Mouse (Mus musculus) spleen, postnatal 4 days (tissue): ENCODE data around the gene Nip7.
A peak's percentile ranks its signal among the peaks of the same experiment; 100 is the strongest.
"Not testable (repeated sequence)": the region's sequence is repeated elsewhere in the genome, so short reads cannot be mapped to it uniquely, and the experiment has no call there.

ENCODE experiments used
- DNase-seq, 2 experiments: peaks; one replicate each; pipeline ENCODE4 v3.0.0; 2022; ENCODE audit warnings: low spot score in 2 of 2

The Nip7 gene

DNA sequence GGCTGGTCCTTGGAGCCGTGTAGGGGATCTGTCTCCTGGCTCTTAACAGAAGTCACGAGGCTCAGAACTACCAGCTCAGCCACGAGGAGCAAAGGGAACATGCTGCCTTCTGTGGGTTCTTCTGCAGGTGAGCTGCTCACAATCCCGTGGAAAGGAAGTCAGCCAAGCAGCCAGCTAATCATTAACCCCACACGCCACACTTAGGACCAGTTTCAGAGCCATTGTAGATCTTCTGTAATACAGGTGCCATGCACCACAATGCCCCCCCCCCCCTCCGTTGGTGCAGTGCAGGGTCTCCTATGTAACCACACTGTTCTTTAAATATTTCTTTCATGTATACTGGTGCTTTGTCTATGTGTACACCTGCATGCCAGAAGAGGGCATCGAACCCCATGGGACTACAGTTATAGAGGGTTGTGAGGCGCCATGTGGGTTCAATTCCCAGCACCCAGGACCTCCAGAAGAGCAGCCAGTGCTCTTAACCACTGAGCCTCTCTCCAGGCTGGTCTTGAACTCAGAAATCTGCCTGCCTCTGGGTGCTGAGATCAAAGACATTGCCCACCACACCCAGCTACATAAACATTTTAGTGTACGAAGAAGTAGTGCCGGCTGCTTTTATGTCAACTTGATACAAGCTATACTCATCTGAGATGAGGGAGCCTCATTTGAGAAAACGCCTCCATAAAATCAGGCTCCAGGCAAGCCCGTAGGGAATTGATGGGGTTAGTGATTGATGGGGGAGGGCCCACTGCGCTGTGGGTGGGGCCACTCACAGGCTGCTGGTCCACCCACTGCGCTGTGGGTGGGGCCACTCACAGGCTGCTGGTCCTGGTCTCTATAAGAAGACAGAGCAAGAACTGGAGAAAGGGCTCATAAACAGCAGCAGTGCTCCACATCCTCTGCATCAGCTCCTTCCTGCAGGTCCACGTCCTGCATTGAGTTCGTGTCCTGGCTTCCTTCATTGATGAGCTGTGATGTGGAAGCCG, 9.1 kb downstream of the Nip7 start, which contains the start of gene Tmed6:
TSS of gene Tmed6 (minus strand) at position 134 of the 986 bp plus-strand sequence.
- peak; percentile 49 to 69 for DNase-seq

DNA sequence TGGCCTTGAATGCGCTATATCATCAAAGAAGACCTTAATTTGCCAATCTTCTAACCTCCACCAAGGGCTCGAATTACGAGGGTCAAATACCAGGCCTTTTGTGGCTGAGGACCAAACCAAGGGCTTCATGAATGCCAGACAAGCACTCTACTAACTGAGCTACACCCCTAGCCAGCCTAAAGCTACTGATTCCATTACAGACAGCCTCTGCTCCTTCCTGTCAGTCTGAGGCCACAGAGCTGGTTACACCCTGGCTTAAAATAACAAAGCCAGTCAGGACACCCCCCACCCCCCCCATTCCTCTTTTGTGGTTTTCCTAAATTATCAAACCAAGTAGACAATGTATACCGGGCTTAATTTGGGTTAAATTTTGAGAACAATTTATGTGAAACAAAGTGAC, 17.0 kb downstream of the Nip7 start:
- no peak for DNase-seq

DNA sequence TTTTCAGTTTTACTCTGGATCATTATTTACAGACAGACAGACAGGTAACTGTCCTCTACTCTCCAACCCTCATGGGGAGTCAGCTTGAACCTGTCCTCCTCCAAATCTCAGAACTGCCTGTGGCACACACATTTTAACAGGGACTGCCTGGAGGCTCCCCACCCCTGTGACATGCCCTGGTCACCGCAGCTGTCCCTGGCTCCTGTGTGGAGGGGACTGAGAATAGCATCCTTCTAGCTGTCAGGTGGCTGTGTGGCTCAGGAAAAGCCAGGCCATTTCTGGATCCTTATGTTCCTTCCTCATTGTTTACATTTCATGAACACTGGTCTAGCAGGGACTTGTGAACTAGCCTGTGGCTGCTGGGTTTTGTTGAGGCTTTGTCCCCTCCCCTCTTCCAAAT, 17.5 kb downstream of the Nip7 start:
- DNase-seq, result no peak

DNA sequence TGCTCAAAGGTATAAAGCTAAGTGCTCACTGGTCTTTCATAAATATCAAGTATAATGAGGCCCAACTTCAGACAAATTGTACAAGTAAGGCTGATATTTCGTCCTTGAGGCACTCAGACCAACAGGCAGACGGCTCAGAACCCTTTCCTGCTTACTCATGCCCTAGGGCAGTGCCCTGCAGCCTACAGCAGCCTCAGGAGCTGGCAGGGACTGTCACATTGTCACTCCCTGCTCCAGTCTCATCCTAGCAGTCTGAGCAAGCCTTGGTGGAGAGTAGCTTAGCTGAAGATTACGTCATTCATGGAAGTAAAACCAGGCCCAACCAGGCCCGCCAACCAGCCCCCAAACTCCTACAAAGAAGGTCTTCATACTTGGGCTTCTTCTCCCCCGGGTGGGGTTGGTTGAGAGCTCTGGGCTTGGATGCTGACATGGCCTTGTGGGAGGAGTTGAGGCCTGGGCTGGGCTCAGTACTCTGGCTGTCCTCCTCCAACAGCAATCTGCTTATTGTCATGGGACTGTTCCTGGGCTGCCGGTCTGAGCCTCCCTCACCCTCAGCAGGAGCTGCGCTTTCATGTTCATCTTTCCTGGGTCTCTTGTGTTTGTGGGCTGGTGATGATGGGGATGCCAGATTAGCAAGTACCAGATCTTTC, 19.7 kb downstream of the Nip7 start:
- no peak for DNase-seq

DNA sequence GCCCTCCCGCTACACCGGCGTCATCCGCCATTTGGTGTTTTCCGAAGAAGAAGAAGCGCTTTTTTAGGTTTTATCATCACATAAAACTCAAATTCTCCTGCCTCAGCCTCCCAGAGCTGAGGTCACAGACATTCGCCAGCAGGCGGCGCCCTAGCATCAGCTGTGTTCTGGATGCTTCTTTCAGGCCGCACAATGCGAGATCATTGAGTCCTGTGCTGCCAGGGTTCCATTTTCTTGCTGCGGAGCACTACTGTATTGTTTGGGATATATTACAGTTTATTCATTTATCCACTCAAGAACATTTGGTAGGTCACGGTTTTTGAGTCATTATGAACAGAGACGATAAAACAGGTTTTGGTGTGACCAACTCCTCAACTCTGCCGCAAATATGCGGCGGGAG, 28.7 kb downstream of the Nip7 start:
- peak in 1 of 2 experiments; percentile 24 for DNase-seq

DNA sequence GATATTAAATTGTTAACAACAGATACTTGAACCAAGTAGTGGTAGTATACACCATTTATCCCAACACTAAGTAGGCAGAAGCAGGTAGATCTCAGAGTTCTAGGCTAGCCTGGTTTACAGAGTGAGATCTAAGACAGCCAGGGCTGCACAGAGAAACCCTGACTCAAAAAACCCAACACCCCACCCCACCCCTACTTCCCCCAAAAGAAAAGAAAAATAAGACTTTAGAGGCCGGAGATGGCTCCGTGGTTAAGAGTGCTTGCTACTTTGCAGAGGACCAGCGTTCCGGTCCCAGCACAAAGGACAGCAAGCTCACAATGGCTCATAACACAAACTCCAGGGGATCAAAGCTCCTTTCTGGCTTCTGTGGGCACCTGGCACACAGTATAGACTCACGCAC, 29.3 kb downstream of the Nip7 start:
- no peak for DNase-seq

DNA sequence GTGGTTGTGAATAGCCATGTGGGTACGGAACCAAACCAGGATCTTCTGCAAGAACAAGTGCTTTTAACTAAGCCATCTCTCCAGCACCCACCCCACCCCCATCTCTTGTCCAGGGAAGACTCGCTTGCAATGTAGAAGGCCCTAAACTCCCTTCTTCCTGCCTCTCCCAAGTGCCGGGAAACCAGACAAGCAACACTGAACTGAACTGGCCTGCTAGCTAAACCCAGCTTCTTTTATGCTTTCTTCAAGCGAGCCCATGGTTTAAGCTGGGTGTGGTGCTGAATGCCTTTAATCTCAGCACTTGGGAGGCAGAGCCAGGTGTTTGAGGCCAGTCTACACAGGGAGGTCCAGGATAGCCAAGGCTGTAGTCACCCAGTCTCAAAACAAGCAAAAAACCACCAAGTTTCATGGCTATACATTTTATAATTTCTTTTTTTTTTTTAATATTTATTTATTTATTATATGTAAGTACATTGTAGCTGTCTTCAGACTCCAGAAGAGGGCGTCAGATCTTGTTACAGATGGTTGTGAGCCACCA, 31.9 kb downstream of the Nip7 start:
- no peak for DNase-seq

DNA sequence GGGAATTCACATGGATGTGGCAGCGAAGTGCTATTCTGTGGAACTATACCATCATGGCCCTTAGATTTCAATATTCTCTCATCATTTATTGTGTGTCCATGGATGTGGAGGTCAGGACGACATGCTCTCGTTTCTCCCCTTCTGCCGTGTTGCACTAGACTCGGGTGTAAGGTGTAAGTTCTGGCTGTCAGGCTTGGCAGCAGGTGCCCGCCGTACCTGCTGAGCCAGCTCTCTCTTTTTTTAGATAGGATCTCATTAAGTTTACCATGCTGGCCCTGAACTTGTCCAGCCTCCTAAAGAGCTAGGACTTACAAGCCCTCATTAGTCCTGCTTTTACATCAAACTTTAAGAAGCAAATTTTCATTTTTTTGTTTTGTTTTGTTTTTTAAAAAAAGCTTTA, 33.9 kb downstream of the Nip7 start:
- DNase-seq, result no peak

DNA sequence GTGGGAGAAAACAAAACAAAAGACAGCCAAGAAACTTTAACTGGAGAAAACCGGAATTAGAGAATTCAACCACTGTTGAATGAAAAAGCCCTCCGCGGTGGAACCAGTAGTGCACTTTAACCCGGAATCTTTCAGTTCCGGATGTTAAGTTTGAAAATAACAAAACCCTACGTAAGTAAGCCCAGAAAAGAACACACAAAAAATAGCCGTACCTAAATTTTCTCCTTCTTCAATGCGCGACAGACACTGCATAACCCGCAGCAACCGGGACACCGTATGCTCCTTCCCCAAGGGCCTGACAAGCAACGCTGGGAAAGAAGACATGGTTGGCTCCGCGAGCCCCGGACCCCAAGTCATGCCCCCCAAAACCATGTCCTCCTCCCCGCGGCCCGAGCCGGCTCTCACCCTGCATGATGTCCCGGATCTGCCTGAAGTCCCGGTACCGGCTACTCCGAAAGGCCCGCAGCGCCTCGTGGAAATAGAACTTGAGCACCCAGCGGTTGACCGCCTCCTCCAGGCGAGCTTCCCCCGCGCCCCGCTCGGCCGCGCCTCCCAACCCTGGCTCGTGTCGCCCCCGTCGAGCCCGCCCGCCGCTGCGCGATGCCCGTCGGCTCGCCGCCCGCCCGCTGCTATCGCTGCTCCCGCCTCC, 39.2 kb downstream of the Nip7 start:
- DNase-seq, result no peak

DNA sequence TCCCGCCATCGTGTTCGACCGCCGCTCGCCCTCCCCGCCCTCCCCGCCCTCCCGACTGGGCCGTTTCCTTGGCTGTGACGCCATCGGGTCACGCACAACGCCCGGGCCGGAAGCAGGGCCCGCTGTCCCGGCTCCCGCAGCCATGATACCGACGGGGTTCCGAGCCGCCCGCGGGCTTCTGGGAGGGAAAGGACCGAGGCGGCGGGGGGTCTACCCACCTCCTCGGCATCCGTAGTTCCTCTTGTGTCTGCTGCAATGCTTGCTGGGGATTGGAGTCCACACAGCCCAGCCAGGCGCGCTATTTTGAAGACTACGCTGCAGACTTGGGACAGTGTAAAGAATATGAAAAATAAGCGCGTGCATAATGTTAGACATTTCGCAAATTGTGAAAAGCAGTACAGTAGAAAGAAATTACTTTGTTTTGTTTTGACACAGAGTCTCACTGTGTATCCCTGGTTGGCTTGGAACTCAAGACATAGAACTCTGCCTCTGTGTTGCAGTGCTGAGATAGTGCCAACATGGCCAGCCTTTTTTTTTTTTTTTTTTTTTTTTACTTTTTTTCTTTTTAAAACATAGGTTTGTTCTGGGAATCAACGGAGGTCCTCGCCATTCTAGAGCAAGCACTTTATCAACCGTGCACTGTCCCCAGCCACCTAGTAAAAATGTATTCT, 39.8 kb downstream of the Nip7 start, which contains the start of gene Terf2:
TSS of gene Terf2 (minus strand) at position 182 of the 671 bp plus-strand sequence.
- DNase-seq, result peak; percentile 88 to 92

DNA sequence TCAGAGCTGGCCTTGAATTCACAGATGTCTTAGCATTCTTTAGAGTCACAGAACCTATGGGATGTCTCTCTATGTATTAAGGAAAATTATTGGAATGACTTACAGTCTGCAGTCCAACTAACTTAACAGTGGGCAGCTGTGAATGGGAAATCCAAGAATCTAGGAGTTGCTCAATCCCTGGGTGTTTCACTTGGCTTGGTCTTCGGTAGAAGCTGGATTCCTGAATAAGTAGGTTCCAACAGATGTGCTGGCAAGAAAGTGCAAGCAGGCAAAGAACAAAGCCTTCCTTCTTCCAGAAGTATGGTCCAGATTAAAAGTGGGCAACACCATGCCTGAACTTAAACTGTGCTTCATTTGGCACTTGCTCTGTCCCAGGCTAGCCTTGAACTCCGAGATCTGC, 44.0 kb downstream of the Nip7 start:
- DNase-seq, result no peak

DNA sequence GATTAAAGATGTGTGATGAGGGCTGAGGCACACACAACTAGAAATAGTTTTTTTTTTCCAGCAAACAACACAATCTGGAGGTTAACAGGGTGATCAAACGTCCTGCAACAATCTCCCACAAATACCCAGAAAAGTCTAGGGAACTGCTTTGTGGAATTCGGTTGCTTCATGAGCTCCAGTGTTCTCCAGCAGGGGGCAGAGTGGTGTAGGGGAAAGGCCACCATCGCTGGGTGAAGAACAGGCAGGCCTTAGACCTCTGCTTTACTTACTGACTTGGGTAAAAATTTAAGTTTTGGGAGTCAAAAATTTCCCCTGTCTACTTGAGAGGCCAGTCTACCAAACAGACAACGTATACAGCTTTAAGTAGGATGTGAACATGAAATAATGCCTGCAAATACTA, 47.9 kb downstream of the Nip7 start:
- DNase-seq, result peak; percentile 53 to 87

DNA sequence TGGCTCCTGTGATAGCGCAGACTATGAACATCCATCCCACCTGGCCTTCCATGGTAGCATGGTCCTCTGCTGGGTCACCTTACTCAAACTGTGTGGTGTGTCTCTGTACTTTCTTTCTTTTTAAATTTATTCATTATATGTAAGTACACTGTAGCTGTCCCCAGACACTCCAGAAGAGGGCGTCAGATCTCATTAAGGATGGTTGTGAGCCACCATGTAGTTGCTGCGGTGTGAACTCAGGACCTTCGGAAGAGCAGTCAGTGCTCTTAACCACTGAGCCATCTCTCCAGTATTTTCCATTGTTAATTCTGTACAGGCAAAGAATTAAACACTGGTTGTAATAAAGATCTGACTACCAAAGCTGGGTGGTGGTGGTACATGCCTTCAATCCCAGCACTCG, 51.4 kb downstream of the Nip7 start:
- DNase-seq, result not testable (repeated sequence)

DNA sequence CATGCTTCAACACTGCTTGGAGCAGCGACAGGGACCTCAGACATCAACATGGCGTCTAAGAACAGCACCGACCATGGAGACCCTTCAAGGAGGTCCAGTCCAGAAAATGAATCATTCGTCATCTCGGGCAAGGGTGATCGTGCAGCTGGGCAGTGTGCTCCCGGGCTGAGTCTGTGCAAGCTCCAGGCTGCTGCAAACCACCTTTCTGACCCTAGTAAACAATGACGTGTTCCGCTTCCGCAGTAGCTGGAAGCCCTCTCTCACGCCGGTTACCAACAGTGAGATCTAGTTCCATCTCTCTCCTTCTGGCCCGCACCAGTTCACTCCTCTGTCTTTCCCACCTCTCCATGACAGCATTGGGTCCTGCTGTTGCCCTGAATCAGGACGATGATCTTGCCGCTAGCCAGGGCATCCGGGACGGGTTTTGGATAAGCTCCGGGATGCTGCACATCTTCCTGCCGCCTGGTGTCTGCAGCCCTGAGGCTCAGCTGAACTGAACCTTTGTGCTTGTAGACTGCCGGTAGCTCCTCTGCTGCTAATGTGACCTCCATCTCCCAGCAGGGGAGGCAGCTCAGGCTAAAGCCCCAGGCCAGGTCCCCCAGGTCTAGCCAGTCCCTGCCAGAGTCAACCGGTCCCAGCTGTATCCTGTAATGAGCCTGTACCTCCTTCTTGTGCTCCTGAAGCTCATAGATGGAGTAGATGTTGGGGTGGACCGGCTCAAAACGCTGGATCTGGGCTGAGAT, 52.5 kb downstream of the Nip7 start:
- no peak for DNase-seq

DNA sequence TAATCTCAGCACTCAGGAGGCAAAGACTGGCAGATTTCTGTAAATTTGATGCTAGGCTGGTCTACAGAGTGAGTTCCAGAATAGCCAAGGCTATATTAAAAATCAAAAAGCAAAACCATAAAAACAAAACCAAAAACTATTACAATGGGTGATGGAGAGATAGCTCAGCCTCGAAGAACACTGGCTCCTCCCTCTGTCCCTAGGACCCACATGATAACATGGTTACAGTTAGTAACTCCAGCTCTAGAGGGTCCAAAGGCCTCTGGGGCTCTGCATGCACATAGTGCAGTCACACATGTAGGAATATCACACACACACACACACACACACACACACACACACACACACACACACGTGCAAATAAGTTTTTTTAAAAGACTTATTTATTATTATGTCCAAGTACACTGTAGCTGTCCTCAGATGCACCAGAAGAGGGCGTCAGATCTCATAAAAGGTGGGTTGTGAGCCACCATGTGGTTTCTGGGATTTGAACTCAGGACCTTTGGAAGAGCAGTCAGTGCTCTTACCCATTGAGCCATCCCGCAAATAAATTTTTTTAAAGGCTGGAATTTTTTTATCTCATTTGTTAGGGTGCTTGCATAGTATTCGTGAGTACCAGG, 53.2 kb downstream of the Nip7 start:
- no peak for DNase-seq
